Mouse (Mus musculus): ENCODE data around the gene Ihh.

Ihh gene

DNA sequence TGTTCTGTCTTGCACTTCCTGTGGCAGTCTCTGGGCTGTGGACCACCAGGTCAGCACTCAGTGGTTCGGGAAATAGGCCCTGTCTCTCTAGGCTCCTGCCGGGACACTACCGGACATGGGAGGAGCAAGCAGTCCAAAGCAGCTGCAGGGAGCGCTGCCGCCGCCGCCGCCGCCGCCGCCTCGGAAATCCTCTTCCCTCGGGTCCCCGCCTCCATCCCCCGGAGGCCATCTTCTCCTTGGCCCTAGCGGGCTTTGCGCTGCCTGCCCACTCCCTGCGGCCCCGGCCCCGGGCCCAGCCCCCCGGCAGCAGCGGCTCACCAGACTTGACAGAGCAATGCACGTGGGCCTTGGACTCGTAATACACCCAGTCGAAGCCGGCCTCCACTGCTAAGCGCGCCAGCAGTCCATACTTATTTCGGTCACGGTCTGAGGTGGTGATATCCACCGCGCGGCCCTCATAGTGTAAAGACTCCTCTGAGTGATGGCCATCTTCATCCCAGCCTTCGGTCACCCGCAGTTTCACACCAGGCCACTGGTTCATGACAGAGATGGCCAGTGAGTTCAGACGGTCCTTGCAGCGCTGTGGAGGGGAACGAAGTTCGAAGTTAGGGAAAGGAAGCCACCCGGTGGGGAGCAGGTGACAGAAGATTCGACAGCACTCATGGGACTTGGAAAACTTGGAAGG, 3.3 kb downstream of the Ihh start:
- DNase-seq (ENCODE audit: low read depth, low spot score), result no peak

DNA sequence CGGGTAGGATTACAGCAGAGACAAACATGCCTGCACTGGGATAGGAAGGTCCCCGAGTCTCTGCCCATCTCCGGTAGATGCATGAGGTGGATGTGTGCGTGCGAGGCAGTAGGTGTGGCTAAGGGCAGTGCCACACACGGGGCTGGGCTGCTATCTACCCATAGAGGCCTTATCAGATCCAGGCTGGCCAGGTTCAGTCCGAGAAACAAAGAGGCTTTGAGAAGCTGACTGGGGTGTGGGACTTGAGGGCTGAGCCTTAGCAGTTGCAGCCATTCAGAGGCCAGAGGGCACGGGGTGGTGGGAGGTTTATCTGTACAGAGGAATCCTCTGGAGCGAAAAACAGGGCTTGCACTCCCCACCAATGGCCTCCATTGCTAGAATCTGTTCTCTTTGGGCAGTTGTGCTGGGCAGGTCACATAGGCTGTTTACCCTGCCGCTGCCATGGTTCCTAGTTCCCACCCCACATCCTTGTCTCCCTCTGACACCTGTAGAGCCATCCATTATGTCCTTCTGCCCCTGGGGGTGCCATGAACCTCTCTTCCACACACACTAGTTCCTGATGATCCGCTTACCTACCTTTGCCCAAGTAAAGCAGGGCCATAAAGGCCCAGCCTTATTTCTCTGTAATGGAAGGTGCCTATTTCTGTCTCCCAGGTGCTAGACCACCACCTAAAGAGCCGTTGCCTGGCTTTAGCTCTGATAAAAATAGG, 9.7 kb downstream of the Ihh start:
- DNase-seq (ENCODE audit: low read depth, low spot score), result no peak

DNA sequence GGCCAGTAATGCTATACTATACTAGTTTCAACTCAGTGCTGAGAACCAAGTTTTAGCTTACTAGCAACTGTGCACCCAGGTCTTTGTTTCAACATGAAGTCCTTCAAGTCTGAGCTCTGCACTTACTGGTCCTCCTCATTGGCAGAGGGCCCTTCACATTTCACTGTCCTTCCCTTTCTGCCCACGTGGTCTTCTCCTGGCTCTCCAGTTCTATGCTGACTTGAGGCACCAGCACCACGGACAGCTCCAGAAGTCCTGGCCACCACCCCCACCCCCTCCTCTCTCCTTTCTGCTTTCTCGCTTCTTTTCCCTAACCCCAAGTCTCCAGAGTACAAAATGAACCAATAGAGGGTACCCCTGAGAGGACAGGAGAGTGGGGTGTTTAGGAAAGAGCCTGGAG, 11.7 kb downstream of the Ihh start:
- DNase-seq (ENCODE audit: low read depth, low spot score), result no peak

DNA sequence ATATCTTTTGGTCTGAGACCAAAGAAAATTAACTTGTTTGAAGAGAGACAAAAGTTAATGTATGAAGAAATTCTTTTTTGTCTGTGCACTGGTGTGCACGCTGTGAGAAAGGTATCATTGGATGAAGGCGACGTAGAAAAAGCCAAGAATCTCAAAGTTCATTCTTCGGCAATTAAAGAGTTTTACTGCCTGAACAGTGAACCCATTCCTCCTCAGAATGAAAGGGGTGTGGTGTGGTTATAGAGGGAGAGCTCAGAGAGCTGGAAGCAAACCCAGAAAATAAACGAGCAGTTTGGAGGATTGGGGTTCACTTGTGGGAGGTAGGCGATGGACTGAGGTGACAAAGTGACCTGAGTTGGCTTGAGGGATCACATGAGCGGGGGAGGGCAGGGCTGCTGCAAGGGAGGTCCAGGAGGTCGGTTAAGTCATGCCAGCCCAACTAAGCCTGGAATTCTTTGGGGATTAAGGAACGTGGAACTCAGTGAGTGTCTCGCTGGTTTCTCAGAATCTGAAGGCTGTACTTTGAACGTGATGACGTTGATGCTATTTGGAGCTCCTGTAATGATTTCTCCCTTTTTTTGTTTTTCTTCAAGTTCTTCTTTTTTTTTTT, 15.1 kb downstream of the Ihh start:
- no peak for DNase-seq (ENCODE audit: low read depth, low spot score)

DNA sequence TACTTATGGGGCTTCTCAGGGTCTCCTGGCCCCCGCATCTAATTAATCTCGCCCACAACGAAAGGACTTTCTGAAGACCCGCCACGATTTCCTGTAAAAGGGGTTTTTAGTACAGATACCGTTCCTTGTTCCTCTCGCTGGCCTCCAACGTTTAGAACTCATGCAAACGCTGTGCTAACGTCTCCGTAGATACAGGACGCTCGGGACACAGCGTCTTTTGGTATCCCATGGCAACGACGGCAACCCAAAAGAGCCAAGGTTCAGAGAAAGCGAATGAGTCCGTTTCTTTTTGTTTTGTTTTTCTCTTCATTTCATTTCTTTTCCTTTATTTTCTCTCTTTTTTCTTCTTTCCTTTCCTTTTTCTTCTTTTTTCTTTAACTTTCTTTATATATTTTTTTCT, 16.1 kb downstream of the Ihh start, which contains the start of gene Cfap65:
TSS of gene Cfap65 (minus strand) at position 198 of the 400 bp plus-strand sequence.
- no peak for DNase-seq (ENCODE audit: low read depth, low spot score)

DNA sequence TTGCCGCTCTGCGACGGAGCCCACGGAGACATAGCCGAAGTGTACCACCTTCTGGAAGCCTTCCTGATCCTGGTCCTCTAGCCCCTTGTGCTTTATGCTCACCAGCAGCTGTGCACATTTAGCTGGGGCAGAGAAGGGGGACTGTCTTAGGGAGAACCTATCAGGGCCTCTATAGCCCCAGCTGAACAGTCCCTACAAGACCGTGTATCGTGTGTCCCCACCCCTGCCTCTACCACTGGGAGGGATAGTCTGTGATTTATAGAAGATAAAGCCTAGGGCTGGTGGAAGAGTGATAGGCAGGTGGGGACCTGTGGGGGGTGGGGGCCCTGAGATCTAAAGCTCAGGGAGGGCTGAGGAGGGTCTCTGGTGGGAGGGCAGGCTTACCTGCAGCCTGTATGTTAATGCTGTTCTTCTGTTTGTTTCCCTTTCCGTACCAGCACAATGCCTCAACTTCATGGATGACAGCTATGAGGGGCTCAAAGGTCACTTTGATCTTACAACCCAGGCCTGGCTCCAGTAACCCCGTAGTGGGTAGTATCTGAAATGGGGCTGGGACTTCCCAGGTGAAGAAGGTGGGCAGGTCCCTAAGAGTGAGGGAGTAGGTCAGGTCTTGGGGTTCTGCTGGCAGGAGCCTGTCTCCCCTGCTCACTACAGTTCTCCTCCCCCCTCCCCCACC, 23.7 kb downstream of the Ihh start:
- DNase-seq (ENCODE audit: low read depth, low spot score), result no peak

DNA sequence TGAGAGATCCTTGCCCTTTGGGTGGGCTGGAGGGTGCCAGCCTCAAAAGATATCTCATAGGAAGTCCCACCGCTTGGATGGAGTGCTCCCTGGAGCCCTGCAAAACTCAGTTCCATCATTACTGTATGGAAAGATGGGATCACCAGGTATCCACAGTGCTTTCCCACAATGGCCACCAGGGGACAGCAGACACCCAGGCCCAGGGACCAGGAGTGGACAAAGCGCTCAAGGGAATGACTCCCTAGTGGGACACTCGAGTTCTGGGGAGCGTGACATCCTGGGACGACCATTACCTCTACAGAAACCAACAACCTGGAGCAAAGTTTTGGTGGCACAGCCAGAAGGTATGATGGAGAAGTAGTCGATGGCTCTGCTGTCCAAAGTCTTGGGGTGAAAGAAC, 24.8 kb downstream of the Ihh start:
- no peak for DNase-seq (ENCODE audit: low read depth, low spot score)

DNA sequence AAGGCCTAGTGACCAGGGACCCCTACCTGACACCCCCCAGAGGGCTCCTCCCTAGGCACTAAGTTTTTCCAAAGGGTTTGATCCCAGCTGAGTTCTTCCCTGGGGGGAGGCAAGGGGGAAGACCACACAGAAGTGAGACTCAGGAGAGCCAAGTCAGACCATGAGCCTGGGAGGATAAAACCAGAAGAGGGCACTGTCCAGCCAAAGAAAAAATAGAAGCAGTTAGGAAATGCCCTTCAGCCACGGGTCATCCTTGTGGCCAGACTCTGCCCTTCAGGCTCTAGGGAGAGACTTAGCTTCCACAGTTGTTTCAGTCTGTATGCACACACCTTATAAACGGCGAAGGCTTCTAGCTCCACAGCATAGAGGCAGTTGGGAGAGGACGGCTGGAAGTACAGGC, 27.0 kb downstream of the Ihh start:
- no peak for DNase-seq (ENCODE audit: low read depth, low spot score)

DNA sequence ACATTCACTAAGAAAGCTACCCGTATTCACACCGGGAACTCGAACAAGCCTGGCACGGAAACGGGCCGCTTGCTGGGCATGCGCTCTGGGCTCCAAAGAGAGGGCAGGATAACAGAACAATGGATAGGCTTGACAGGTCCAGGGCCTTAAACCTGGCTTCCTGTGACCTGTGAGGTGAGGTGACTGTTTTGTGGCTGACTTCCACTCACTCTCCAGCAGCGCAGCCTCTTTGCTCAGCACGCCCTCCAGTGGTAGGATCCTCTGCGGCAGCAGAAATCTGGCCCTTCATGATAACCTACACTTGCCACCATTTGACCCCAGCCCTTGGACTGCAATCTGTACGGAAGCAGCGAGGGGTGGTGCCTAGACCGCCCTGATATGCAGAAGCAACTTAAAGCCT, 35.8 kb downstream of the Ihh start:
- DNase-seq (ENCODE audit: low read depth, low spot score), result no peak

DNA sequence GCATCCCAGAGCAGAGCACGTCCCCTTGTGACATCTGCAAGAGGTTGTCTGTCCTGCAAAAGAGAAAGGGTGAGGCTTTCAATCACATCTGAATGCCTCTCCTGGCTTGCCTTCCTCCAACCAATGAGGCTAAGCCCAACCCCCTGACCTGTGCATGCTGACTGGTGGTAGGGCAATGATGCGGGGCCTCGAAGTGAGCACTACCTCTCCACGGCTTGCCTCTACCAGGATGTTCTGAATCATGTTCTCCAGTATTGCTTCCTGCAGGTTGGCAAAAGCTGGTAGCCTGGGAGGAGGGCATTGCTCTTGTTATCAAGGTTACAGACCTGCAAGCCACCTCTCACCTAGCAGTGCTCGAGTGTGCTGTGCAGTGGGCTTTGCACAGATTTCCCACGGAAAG, 49.3 kb downstream of the Ihh start:
- no peak for DNase-seq (ENCODE audit: low read depth, low spot score)

DNA sequence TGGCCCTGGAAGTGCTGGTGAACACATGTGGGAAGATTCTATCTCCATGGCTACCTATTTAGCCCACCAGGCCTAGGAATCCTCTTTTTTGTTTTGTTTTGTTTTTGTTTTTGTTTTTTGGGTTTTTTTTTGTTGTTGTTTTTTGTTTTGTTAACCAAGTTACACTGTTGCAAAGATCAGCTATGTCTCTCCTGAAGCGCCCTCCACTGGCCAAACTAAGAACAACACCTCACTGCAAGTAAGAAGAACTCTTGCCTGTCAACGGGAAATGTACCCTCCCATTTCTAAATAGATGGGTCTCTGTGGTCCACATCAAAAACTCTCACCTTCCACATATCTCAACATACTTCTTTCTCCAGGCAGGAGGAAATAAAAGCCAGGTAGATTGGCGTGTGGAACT, 49.8 kb downstream of the Ihh start:
- no peak for DNase-seq (ENCODE audit: low read depth, low spot score)

DNA sequence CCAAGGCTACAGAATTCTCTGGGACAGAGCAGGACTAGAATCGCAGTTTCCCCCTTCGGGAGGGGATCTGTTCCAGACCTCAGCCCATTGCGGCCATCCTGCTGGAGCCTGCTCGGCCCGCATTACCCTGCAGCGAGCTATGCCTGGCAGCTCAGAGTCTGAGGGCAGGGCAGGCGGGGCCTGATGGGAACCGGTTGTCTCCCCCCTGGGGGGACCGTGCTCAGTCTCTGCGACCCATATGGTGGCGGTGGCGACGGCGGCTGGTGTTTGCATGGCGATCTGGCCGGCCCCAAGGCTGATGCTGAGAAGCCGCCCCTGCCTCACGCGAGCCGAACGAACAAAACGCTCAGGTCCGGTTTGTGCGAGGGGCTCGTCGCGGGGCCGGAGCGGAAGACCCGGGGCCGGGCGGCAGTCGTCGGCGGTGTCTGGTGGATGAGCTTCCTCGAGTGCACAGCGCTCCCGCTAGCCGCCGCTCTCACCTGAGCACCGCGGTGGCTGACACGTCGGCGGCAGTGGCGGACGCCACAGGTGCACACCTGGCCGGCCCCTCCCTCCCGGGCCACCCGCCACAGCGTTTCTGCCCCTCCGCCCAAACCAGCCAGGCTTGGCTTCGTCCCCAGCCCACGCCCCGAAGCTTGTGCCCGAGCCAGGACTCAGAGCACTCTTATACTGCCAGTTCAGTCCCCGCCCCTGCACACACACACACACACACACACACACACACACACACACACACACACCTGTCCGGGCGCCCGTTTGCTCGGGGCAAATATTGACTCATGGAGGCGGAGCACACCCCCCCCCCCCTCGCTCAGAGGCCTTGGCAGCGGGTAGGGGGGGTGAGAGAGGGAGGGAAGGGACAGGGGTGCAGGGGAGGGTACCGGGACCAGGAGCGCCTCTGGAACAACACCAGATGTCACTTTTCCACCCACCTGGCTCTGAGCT, 50.9 kb downstream of the Ihh start:
- no peak for DNase-seq (ENCODE audit: low read depth, low spot score)

DNA sequence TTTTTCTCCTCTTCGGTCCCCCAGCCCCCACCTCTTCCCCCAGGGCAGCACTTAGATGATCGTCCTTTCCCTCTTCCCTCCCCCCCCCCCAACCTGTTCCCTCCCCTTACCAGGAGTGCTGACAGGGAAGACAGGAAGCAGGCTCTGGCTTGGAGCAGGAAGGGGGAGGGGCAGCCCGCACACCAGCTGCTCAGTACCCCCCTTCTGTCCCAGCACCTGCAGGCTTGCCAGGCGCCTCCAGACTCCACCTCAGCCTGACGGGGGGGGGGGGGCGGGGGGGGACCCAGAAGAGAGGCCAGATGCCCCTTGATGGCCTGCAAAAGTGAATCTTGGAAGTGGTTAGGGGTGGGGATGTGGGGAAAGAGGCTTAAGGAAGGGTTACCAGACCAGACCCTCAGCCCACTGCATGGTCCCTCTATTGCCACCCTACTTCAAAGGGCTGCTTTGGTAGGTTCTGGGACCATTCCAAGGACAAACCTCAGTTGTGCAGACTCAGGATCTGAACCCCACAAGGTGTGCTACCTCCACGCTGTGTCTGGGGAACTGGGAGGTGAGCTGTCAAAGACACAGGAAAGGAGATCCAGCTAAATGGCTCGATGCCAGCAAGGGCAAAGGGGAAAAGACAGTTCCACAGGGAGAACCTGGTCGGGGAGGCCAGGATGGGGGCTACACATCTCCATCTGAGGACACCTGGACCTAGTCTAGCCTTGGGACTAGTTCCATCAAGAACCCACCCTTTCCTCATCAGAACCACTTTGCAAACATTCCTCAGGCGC, 52.6 kb downstream of the Ihh start:
- no peak for DNase-seq (ENCODE audit: low read depth, low spot score)

DNA sequence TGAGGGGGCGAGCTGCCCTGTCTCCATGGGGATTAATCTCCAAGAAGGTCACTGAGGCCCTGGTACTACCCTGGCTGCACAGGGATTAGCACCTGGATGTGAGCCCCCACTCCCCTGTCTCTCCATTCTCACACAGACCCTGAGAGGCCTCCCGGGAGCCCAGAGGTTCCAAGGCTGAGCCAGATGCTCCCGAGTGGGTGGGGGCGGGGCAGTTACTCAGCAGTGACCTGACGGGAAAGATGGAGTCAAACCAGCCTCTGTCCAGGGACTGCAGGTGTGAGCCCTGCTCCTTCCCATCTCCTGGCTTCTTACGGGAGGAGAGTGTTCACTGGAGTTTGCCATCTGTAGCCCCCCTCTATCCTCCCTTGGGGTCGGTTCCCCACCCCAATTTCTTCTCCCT, 53.5 kb downstream of the Ihh start:
- DNase-seq (ENCODE audit: low read depth, low spot score), result no peak
